Mouse (Mus musculus): ENCODE measurements at regions not wholly inside any gene's neighbourhood (a gene's known extent, or its start where the extent isn't known, plus 50 kb on each side); places are given as distances from the start of the nearest gene placed in this dataset.

DNA sequence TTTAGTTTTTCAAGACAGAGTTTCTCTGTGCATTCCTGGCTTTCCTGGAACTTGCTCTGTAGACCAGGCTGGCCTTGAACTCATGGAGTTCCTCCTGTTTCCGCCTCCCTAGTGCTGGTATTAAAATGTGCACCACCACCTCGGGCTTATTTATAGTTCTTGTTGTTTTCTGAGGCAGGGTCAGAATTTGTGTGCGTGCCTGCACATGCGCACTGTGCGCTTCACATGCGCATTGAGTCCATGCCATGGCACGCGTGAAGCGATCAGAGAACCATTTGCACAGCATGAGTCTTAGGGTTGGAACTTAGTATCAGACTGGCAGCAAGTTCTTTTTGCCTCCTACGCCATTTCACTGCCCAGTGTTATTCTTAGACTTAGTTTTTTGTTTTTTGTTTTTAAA is 68.8 kb upstream of the Jak1 start:
- Histone ChIP-seq H3K9me3 (ENCODE audit: control insufficient read depth, low read length) (no peaks in the 10 kb centered on the region), H3K27ac (ENCODE audit: low read depth, low read length) (no peak overlapping the region), H3K27me3 (ENCODE audit: control insufficient read depth, insufficient read depth, low read length) (no peaks in the 10 kb centered on the region), H3K4me3 (ENCODE audit: low read depth, low read length) (no peak overlapping the region), H3K4me1 (replicated peaks; ENCODE audit: control insufficient read depth, insufficient read depth, low read length) (no peaks in the 10 kb centered on the region), H3K36me3 (ENCODE audit: control insufficient read depth, insufficient read depth, low read length) (no peaks in the 10 kb centered on the region), H3K4me2 (ENCODE audit: low read depth, low read length, severe bottlenecking) (no peak overlapping the region), H3K9ac (ENCODE audit: low read length) (no peak overlapping the region)
- DNase-seq (ENCODE audit: low spot score) (no peak), ATAC-seq (replicated peaks; ENCODE audit: low FRiP score) (no peak)
- WGBS, result 94% methylated on average over 10 of the region's 10 CpGs

DNA sequence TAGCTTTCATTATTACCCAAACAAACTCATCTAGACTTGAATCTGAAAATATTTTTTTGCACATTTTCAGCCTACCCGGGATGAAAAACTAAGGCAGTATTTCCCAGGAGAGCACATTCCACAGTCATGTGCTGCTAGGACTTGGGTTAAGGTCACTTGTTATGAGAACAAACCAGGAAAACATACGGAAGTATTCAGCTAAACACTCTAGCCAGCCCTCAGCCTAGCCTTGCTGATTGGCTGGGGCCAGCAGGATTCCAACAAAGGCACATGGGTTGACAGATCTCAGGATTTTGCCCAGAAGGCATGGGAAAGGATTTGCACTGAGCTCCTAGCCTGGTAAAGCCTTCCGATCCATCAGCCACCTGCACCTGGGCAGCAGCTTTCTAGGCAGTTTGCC is 68.0 kb upstream of the Jak1 start:
- H3K9ac ChIP-seq (ENCODE audit: low read length), result no peak overlapping the region
- H3K36me3 ChIP-seq (ENCODE audit: control insufficient read depth, insufficient read depth, low read length), result no peaks in the 10 kb centered on the region
- H3K27me3 ChIP-seq (ENCODE audit: control insufficient read depth, insufficient read depth, low read length), result no peaks in the 10 kb centered on the region
- no peaks in the 10 kb centered on the region for H3K4me1 ChIP-seq (replicated peaks; ENCODE audit: control insufficient read depth, insufficient read depth, low read length)
- H3K27ac ChIP-seq (ENCODE audit: low read depth, low read length), result no peak overlapping the region
- no peak overlapping the region for H3K4me2 ChIP-seq (ENCODE audit: low read depth, low read length, severe bottlenecking)
- no peaks in the 10 kb centered on the region for H3K9me3 ChIP-seq (ENCODE audit: control insufficient read depth, low read length)
- DNase-seq (ENCODE audit: low spot score) (no peak), ATAC-seq (replicated peaks; ENCODE audit: low FRiP score) (no peak)
- WGBS, result 78% methylated on average over 3 of the region's 3 CpGs
- no peak overlapping the region for H3K4me3 ChIP-seq (ENCODE audit: low read depth, low read length)

DNA sequence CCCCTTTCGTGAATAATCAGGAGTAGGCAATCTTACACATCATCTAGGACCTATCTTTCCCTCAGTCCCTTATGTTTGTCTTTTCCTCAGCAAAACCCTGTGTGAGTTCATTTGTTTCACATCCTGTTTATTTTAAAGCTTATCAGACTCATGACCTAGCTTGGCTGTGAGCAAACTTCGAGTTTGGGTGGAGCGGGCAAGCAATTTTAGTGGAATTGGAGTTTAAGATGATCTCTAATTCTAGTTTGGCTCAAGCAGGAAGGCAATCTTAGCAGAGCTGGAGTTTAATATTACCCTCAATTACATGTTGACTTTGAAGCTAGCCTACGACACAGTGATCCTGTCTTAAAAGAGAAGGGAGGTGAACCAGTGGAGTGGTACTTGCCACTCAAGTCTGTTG is 66.1 kb upstream of the Jak1 start:
- Histone ChIP-seq H3K27ac (ENCODE audit: low read depth, low read length) (no peak overlapping the region), H3K9ac (ENCODE audit: low read length) (no peak overlapping the region), H3K36me3 (ENCODE audit: control insufficient read depth, insufficient read depth, low read length) (no peaks in the 10 kb centered on the region), H3K27me3 (ENCODE audit: control insufficient read depth, insufficient read depth, low read length) (no peaks in the 10 kb centered on the region), H3K4me1 (replicated peaks; ENCODE audit: control insufficient read depth, insufficient read depth, low read length) (no peaks in the 10 kb centered on the region), H3K9me3 (ENCODE audit: control insufficient read depth, low read length) (no peaks in the 10 kb centered on the region), H3K4me3 (ENCODE audit: low read depth, low read length) (no peak overlapping the region), H3K4me2 (ENCODE audit: low read depth, low read length, severe bottlenecking) (no peak overlapping the region)
- WGBS, result 87% methylated on average over 4 of the region's 4 CpGs
- no peak for DNase-seq (ENCODE audit: low spot score)
- no peak for ATAC-seq (replicated peaks; ENCODE audit: low FRiP score)

DNA sequence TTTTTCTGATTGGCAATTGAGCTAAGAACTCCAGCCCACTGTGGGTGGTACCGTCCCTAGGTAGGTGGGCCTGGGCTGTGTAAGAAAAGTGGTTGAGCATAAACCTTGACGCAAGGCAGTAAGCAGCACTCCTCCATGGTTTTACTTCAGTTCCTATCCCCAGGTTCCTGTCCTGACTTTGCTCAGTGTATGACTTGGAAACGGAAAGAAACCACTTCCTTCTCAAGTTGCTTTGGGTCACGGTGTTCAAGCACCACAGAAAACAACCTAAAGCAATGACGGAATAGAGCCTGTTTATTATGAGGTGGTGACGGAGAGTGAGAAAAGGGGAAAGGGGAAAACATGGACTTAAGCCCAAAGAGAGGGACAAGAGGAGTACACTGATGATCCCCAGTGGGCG is 64.0 kb upstream of the Jak1 start:
- no peak for ATAC-seq (replicated peaks; ENCODE audit: low FRiP score)
- H3K27me3 ChIP-seq (ENCODE audit: control insufficient read depth, insufficient read depth, low read length), result no peaks in the 10 kb centered on the region
- no peak overlapping the region for H3K9ac ChIP-seq (ENCODE audit: low read length)
- no peak for DNase-seq (ENCODE audit: low spot score)
- WGBS, result 89% methylated on average over 7 of the region's 7 CpGs
- H3K36me3 ChIP-seq (ENCODE audit: control insufficient read depth, insufficient read depth, low read length), result no peaks in the 10 kb centered on the region
- no peak overlapping the region for H3K4me2 ChIP-seq (ENCODE audit: low read depth, low read length, severe bottlenecking)
- no peak overlapping the region for H3K4me3 ChIP-seq (ENCODE audit: low read depth, low read length)
- H3K4me1 ChIP-seq (replicated peaks; ENCODE audit: control insufficient read depth, insufficient read depth, low read length), result no peaks in the 10 kb centered on the region
- H3K27ac ChIP-seq (ENCODE audit: low read depth, low read length), result no peak overlapping the region
- no peaks in the 10 kb centered on the region for H3K9me3 ChIP-seq (ENCODE audit: control insufficient read depth, low read length)

DNA sequence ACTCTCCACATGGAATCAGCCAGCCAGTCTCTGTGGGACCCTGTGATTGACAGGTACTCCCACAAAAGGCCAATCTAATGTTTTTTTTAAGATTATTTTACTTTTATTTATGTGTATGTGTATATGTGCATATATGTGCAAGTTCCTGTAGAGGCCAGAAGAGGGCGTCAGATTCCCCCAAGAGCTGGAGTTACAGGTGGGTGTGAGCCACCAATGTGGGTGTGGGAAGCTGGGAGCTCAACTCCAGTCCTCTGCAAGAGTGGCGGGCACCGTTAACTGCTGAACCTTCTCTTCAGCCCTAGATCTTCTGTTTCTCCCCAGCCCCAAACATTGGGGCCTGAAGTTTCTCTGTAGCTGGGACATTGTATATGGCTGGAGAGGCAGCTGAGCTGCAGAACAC is 61.0 kb upstream of the Jak1 start:
- H3K9me3 ChIP-seq (ENCODE audit: control insufficient read depth, low read length), result no peaks in the 10 kb centered on the region

DNA sequence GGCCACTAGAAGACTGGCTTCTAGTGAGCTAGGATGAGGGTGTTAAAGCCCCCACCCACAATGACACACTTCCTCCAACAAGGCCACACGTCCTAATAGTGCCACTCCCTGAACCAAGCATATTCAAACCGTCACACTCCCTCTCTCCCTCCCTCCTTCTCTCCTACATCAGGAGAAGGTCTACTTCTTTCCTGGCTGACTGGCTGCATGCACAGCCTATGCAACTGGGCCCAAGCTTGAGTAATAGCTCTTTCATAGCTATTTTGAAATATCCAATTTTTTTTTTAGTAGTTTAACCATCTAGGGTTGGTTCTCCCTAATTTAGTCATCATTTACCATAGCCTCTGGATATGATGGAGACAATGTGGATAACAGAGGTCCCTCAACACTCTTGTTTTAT is 56.6 kb upstream of the Jak1 start:
- Histone ChIP-seq H3K9me3 (ENCODE audit: control insufficient read depth, low read length) (no peaks in the 10 kb centered on the region), H3K4me3 (ENCODE audit: low read depth, low read length) (no peak overlapping the region), H3K27me3 (ENCODE audit: control insufficient read depth, insufficient read depth, low read length) (no peaks in the 10 kb centered on the region), H3K4me2 (ENCODE audit: low read depth, low read length, severe bottlenecking) (no peak overlapping the region), H3K27ac (ENCODE audit: low read depth, low read length) (no peak overlapping the region), H3K9ac (ENCODE audit: low read length) (no peak overlapping the region), H3K4me1 (replicated peaks; ENCODE audit: control insufficient read depth, insufficient read depth, low read length) (no peaks in the 10 kb centered on the region), H3K36me3 (ENCODE audit: control insufficient read depth, insufficient read depth, low read length) (no peaks in the 10 kb centered on the region)
- ATAC-seq (replicated peaks; ENCODE audit: low FRiP score), result no peak
- WGBS, result 65% methylated on average over 2 of the region's 2 CpGs
- no peak for DNase-seq (ENCODE audit: low spot score)

More for the DNA sequence above, 61.0 kb upstream of the Jak1 start:
- H3K4me3 ChIP-seq (ENCODE audit: low read depth, low read length), result no peak overlapping the region
- ATAC-seq (replicated peaks; ENCODE audit: low FRiP score) (no peak), DNase-seq (ENCODE audit: low spot score) (no peak)
- H3K27me3 ChIP-seq (ENCODE audit: control insufficient read depth, insufficient read depth, low read length), result no peaks in the 10 kb centered on the region
- H3K36me3 ChIP-seq (ENCODE audit: control insufficient read depth, insufficient read depth, low read length), result no peaks in the 10 kb centered on the region
- 82% methylated on average over 3 of the region's 3 CpGs for WGBS
- no peaks in the 10 kb centered on the region for H3K4me1 ChIP-seq (replicated peaks; ENCODE audit: control insufficient read depth, insufficient read depth, low read length)
- H3K27ac ChIP-seq (ENCODE audit: low read depth, low read length), result no peak overlapping the region
- no peak overlapping the region for H3K9ac ChIP-seq (ENCODE audit: low read length)
- no peak overlapping the region for H3K4me2 ChIP-seq (ENCODE audit: low read depth, low read length, severe bottlenecking)

DNA sequence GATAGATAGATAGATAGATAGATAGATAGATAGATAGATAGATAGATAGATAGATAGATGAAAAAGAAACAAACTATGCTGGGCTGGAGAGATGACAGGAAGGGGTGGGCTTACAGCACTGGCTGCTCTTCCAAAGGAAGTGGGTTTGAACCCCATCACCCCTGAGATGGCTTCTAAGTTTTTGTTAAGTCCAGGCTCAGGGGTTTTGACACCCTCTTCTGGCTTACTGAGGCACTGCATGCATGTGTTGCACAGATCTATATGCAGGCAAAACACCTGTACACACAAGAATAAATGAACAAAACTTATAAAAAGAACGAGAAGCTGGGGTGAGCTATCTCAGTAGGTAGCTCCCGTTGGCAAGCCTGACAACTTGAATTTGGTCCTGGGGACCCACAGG is 55.5 kb upstream of the Jak1 start:
- Histone ChIP-seq H3K9me3 (ENCODE audit: control insufficient read depth, low read length) (no peaks in the 10 kb centered on the region), H3K4me1 (replicated peaks; ENCODE audit: control insufficient read depth, insufficient read depth, low read length) (no peaks in the 10 kb centered on the region), H3K27ac (ENCODE audit: low read depth, low read length) (no peak overlapping the region), H3K36me3 (ENCODE audit: control insufficient read depth, insufficient read depth, low read length) (no peaks in the 10 kb centered on the region), H3K4me2 (ENCODE audit: low read depth, low read length, severe bottlenecking) (no peak overlapping the region), H3K27me3 (ENCODE audit: control insufficient read depth, insufficient read depth, low read length) (no peaks in the 10 kb centered on the region), H3K4me3 (ENCODE audit: low read depth, low read length) (no peak overlapping the region), H3K9ac (ENCODE audit: low read length) (no peak overlapping the region)
- ATAC-seq (replicated peaks; ENCODE audit: low FRiP score), result no peak
- DNase-seq (ENCODE audit: low spot score), result no peak
- WGBS, result 65% methylated on average over 2 of the region's 2 CpGs

DNA sequence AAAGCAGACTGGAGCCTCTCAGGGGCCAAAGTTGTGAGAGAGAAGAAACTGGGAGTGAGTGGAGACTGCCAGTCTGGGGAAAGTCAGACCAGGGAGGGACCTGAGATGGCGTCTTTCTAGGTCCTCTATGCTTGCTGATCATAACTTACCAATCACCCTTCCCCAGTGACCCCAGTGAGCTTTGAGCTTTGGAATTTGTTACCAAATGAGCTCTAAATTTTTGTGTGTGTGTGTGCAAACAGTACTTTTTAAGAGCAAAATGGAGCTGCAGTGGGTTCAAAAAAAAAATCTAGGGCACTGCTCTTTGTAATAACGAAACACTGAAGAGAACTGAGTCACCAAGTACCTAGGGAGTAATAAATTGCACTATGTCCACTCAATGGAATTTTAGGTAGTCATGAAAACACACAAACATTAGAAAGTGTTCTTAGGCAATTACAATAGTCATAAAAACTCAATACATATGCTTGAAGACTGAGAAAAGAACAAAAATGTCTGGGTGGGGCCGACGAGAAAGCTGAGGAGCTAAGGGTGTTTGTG is 54.7 kb upstream of the Jak1 start:
- Histone ChIP-seq H3K36me3 (ENCODE audit: control insufficient read depth, insufficient read depth, low read length) (no peaks in the 10 kb centered on the region), H3K27ac (ENCODE audit: low read depth, low read length) (no peak overlapping the region), H3K27me3 (ENCODE audit: control insufficient read depth, insufficient read depth, low read length) (no peaks in the 10 kb centered on the region), H3K4me1 (replicated peaks; ENCODE audit: control insufficient read depth, insufficient read depth, low read length) (no peaks in the 10 kb centered on the region), H3K9me3 (ENCODE audit: control insufficient read depth, low read length) (no peaks in the 10 kb centered on the region), H3K9ac (ENCODE audit: low read length) (no peak overlapping the region), H3K4me2 (ENCODE audit: low read depth, low read length, severe bottlenecking) (no peak overlapping the region), H3K4me3 (ENCODE audit: low read depth, low read length) (no peak overlapping the region)
- WGBS, result 85% methylated on average over 4 of the region's 4 CpGs
- DNase-seq (ENCODE audit: low spot score) (no peak), ATAC-seq (replicated peaks; ENCODE audit: low FRiP score) (no peak)

DNA sequence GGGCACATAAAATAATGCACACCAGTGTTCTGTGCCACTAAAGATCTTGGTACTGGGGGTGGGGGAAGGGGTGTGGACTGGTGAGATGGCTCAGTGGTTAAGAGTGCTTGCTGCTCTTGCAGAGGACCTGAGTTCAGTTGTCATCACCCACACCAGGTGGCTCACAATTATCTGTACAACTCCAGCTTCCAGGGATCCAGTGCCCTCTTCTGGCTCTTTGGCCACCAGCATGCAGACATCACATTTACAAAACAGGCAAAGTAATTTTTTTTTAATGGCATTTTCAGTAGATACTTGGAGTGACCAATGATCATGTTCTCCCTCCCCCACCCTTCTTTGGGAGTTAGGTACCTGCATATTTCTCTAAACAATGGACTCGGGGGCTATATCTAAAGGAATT is 53.8 kb upstream of the Jak1 start:
- Histone ChIP-seq H3K27me3 (ENCODE audit: control insufficient read depth, insufficient read depth, low read length) (no peaks in the 10 kb centered on the region), H3K27ac (ENCODE audit: low read depth, low read length) (no peak overlapping the region), H3K4me2 (ENCODE audit: low read depth, low read length, severe bottlenecking) (no peak overlapping the region), H3K4me3 (ENCODE audit: low read depth, low read length) (no peak overlapping the region), H3K36me3 (ENCODE audit: control insufficient read depth, insufficient read depth, low read length) (no peaks in the 10 kb centered on the region), H3K9me3 (ENCODE audit: control insufficient read depth, low read length) (no peaks in the 10 kb centered on the region), H3K4me1 (replicated peaks; ENCODE audit: control insufficient read depth, insufficient read depth, low read length) (no peaks in the 10 kb centered on the region), H3K9ac (ENCODE audit: low read length) (no peak overlapping the region)
- DNase-seq (ENCODE audit: low spot score) (no peak), ATAC-seq (replicated peaks; ENCODE audit: low FRiP score) (no peak)
- WGBS, result 90% methylated on average over 1 of the region's 1 CpGs
